Mouse (Mus musculus): ENCODE data around the gene Tmem50a.
"Not testable (repeated sequence)": the region's sequence is repeated elsewhere in the genome, so short reads cannot be mapped to it uniquely, and the experiment has no call there.

The Tmem50a gene

DNA sequence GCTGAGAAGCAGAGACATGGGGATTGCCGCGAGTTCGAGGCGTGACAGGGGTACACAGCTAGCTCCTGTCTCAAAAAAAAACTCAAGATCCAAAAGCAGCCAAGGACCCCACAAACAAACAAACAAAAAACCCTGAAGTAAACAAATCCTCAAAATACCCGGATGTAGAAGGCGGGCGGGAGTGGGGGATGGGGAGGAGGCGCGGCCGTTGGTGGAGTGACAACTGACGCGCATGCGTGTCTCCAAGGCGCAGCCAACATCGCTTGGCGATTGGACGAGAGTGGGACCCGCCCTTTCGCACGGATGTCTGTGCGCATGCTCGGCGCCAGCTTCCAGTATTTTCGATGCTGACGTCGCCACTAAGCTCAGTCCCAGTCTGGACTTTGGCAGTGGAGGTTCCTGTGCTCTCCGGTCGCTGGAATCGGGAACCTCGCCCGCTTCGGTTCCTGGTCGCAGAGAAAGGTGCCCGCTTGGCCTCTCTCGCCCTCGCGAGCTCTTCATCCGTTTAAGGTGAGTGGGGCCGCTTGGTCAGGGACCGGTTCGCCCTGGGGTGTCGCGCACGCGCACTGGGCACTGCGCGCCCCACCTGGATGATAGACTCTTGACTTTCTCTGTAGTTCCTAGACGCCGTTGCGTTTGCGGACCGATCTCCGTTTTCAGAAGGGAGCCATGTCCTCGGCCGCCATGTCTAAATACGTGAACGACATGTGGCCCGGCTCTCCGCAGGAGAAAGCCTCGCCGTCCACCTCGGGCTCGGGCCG, 8.6 kb upstream of the Tmem50a start, which contains the start of gene Rsrp1:
Rsrp1 (plus strand) TSS at position 335 of the 761 bp plus-strand sequence.
- in situ Hi-C loops (cut with MboI, MseI) = no loop called here

DNA sequence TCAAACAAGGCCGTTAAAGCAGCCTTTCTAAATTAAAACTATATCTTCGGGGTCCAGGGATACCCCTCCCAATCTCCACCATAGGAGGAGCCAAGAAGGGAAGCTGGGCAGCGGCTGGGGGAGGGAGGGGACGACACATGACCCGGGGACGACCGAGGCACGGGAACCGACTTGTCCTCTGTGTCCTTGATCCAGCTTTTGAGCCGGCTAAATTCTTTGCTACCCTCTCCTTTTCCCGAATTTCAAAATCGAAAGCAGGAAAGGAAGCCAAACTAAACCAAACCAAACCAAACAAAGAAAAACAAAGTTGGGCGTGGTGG, 8.1 kb upstream of the Tmem50a start:
- in situ Hi-C loops (cut with MboI, MseI) = no loop called here

DNA sequence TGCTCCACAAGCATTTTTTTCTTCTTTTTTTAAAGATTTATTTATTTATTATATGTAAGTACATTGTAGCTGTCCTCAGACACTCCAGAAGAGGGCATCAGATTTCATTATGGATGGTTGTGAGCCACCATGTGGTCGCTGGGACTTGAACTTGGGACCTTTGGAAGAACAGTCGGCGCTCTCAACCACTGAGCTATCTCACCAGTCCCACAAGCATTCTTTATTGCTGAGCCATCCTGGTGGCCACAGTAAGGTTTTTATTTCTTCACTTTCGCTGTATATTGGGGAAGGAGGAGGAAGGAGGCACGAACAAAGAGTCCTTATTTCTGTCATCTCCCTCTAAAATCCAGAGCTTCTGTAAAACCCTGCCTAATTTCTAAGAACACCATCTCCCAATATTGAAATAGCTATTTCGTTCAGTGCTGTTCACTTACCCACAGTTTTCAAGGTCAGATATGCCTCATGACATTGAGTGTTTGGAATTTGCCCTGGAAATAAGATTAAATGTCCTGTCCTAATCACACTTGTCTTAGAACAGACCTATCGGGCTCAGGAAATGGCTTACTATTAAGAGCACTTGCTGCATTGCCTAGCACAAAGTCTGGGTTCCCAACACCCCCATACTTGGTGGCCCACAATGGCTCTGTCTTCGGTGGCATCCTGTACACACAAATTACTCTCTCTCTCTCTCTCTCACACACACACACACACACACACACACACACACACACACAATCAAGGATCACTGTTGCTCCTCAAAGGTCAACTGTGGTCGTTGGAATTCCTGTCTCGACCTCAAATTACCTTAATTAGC, 7.5 kb upstream of the Tmem50a start:
- in situ Hi-C loops (cut with MboI, MseI) = no loop called here

DNA sequence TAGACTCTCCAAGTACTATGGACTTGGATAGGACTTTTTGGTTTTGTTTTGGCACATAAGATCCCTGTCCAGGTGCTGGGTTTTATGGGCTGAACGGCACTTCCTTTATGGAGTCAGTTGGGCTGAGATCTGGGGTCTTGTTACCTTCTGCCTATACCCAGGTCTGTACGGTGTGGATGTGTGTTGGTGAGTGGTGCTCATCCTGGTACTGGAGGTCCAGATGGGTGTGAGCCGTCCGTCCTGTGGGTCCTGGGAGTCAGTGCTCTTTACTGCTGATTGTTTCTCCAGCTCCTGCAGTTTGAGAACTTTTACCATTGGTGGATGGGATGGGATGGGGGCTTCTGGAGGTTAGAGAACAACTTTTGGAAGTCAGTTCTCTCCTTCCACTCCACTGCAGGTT, 6.9 kb upstream of the Tmem50a start:
- in situ Hi-C loops (cut with MboI, MseI) = no loop called here

DNA sequence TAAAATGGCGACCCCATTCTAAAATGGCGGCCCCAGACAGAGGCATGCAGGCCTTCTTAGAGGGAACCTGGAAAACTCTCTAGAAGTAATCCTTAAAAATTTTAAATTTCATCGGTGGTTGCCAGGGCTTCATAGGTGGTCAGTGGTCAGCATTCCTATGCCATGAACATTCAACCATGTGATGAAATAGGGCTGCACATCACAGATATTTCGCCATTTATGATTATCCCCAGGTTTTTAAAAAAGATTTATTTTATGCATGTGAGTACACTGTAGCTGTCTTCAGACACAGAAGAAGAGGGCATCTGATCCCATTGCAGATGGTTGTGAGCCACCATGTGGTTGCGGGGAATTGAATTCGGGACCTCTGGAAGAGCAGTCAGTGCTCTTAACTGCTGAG, 5.8 kb upstream of the Tmem50a start:
- in situ Hi-C loops (cut with MboI, MseI) = no loop called here

DNA sequence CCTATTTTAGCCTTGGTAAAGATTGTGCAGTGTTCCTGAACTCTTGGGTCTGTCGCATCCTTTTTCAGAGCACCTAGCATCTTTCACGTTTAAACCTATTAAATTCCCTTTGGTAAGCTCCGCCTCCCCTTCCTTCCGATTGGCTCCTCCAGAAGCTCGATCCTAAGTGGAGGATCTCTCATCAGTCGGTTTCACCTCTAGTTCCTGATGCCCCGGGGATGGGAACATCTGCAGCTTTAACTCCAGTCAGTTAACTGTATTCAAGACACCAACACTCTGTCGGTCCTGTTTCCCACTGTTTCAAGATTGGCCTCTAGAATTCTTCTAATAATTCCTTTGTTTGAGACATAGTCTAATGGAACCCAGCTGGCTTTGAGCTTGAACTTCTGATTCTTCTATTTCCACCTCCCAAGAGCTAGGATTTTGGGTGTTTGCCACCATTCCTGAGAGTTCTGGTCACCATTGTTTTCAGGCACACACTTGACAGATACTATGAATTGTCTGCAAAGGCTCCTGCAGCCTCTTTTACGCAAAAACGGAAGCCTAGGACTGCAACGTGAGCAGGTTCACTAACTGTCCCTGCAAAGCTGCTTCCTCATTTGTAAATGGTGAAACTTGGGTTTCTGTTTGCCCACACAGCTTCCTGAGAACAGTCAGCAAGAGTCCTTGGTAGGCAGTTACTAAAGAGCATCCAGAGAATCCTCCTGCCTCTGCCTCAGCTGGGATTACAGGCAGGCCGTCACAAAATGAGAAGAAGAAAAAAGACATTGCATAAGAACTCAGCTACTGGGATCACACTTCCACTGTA, 5.1 kb upstream of the Tmem50a start:
- in situ Hi-C loops (cut with MboI, MseI) = no loop called here

DNA sequence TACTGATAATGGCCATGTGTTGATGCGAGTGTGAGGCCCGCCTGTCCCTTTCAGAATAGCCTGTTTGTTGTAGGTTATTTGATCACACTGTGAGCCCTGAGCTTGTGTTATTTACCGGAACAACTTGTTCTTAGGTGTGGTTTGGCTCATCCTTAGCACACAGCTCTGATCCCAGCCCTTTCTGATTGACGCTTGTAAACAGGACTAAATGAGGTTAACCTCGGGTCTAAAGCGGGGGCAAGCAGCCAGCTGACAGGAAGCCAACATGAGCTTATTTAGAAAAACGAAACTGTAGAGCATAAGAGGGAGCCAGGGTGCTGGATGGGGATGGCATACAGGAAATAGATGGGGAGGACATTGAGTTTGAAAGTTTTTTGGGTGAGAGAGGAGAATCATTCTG, 3.6 kb upstream of the Tmem50a start:
- in situ Hi-C loops (cut with MboI, MseI) = no loop called here

DNA sequence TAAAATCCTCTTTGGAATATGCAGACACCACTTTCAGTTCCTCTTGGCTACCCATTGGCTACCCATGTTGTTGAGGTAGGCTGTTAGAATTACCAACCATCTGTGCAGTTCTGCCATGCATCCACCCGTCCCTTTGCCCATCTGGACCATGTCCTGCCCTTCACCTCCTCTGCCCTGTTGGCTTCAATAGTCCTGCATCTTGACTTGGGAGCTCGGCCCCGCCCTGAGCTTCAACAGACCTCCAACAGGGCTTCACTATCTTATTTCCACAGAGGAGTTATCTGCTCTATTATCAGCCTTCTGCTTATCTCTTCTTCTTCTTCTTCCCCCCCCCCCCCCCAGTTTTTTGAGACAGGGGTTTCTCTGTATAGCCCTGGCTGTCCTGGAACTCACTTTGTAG, 2.4 kb upstream of the Tmem50a start:
- in situ Hi-C loops (cut with MboI, MseI) = no loop called here

DNA sequence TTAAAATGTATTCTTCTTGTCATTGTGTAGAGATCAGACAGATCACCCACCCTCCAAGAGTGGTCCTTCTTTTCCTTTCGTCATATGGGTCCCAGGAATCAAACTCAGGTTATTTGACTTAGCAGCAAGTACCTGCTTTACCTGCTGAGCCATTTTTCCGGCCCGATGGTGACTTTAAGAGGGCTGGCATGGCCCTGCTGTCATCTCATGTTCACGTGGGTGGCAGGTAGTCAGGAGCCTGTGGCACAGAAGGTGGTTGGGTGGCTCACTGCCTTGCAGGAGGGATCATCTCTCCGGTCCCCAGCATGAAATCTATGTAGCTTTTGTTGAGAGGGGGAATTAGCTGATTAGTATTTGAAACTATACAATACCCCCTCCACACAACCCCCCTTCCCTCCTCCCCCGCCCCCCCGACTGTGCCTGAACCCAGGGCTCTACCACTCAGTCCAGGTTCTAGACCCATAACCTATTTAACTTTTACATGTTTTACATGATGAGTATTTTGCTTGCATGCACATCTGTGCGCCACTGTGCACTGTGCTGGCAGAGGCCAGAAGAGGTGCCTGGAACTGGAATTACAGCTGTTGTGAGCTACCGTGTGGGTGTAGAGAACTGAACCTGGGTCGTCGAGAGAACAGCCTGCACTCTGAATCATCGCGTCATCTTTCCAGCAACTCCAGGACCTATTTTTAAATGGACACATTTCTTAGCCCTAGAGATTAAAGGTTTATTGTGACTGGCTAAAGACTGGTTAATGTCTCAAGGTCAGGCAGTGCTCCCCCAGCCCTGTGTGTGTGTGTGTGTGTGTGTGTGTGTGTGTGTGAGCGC, 613 bp upstream of the Tmem50a start:
- in situ Hi-C loops (cut with MboI, MseI) = no loop called here

DNA sequence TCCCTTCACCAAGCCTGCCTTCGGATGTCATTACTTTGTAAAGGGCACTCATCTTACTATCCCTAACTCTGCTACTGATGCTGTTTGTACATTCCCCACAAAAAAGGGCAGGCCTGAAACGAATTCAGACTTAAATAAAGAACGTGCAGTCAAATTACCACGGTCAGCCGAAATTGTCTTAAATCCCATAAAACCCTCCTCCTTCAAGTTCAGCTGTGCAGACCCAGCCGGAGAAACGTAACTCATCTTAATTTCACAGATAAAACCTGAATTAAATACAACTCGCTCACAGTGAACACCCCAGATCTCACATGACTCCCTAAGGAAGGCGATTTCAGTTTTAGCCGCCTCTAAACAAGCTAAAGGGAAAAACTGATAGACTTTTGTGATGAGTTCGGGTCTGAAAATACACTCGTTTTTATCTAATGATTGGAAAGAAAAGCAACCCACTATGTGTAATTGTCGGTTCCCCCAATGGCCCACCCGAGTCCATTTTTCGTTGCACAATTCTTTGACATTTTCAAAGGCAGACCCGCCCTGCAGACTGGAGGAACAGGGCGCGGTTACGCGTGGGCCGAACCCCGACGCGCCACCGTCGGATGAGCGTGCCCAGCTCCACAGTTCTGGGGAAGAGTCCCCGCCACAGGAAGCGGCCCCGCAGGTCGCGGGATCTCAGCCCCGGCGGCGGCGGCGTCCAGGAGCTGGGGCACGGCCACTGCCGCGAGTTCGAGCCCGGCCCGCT, 531 bp downstream of the Tmem50a start:
- in situ Hi-C loops (cut with MboI, MseI) = no loop called here

DNA sequence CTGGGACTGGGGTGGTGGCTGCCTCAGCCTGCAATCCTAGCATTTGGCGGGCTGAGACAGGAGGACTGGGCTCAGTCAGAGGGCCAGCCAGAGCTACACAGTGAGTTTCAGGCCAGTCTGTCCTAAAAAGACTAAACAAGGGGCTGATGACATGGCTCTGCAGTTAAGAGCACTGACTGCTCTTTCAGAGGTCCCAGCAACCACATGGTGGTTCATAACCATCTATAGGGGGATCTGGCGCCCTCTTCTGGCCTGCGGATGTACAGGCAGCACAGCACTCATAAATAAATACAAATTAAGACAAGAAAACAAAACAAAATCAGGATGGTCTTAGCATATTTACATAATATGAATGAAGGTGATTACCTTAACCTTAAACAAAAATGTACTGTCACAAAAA, 1.4 kb downstream of the Tmem50a start:
- in situ Hi-C loops (cut with MboI, MseI) = no loop called here

DNA sequence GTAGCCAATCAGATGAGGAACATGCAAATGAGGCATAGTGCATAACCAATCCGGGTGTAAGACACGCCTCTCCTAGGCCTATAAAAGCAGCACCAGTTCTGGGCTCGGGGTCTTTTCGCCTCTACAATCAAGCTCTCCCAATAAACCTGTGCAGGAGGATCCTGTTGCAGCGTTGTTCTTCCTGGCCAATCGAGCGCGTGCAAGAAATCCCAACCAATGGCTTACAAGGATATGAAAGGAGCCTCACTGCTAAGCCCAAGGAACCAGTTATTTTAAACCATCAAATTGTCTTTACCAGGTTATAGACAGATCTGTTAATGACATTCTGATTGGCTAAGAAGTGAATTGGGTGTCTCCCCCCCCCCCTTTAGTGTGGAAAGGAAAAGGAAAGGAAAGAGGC, 3.4 kb downstream of the Tmem50a start:
- in situ Hi-C loops (cut with MboI, MseI) = not testable (repeated sequence)

DNA sequence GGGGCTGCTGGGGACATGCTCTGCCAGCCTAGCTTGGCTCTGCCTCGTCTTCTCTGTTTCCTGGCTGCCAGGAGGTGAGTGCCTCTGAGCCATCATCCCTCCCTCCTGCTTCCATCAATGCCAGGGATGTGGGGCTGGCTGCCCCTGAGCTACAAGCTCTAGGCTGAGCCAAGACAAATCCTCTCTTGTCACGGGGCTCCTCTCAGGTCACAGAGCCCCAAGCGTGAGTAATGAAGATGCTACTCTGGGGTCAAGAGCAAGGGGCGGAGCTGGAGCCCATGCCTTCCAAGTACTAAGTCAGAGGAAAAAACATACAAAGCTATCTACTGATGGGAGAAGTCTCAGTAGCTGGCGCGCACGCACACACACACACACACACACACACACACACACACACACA, 11.8 kb downstream of the Tmem50a start:
- in situ Hi-C loops (cut with MboI, MseI) = no loop called here

DNA sequence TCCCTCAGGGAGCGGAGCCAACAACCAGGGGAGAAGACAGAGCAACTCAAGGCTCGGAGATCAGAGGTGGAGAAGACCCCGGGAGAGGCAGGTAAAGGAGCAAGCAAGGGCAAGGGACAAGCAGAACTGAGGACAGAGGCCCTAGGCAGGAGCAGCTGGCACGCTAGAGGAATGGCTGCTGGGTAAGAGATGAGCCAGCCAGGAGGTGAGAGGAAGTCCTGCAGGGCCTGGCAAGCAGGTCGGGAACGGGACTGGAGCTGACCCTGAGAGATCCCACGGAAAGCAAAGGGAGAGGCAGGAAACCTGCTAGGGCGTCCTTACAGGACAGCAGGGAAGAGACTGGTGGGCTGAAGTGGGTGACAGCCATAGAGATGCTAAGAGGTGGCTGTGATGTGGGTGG, 13.7 kb downstream of the Tmem50a start:
- in situ Hi-C loops (cut with MboI, MseI) = no loop called here

DNA sequence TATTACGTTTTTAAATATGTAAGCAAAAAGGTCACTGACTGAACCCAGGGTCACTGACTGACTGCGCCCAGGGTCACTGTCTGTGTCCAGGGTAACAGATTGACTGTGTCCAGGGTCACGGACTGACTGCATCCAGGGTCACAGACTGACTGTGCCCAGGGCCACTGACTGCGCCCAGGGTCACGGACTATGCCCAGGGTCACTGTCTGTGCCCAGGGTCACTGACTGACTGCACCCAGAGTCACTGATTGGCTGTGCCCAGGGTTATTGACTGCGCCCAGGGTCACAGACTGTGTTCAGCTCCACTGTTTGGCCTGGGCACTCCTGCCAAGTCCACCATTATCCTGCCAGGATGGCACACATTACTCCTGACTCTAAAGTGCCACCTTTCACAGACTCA, 17.6 kb downstream of the Tmem50a start:
- in situ Hi-C loops (cut with MboI, MseI) = no loop called here

DNA sequence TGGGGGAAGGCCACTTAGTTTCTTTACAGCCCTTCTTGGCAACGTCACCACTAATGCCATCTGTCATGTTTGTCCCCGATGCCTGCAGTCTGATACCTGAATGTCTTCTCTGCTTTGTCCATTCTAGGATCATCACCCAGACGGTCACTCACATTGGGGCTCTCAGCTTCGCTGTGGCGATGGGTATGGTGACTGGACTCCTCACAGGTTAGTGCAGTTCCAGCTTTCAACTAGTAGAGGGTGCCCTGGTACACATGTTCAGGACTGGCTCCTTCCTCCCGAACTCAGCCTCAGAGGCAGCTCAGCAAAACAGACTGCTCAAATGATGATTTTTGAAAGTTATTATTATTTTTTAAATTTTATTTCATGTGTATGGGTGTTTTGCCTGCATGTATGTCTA, 22.7 kb downstream of the Tmem50a start:
- in situ Hi-C loops (cut with MboI, MseI) = loop anchor here (5.0 kb wide), 1 partner anchor 80 kb away; no protein-coding TSS in a partner anchor

DNA sequence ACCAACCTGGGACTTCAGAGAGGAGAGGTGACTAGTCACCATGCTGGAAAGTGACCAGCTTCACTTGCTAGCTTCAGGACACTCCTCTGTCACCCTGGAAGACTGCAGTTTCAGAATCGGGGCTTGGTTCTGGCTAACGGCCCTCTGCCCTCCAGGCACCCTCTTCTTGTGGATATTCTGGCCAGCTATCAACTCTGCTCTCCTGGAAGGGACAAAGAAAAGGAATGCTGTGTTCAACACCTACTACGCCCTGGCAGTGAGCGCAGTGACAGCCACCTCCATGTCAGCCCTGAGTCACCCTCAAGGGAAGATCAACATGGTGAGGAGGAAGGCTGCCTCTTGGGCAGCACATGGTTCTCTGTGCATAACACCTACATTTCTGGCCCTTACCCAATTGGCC, 30.5 kb downstream of the Tmem50a start:
- in situ Hi-C loops (cut with MboI, MseI) = no loop called here

DNA sequence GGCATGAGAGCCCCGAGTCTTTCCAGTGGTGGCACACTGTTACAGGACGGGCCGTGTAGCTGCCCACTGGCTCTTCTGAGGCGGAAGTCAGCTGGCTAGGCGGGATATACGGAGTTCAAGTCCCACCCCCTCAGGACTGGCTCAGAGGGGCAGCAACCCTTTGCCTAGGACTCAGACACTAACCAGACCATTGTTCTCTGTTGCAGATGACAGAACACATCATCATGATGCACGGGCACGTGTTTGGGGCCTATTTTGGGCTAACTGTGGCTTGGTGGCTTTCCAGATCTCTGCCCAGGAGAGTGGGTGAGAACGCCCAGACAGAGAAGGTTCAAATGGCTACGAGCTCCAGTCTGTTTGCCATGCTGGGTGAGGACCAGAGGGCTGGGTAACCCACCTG, 31.0 kb downstream of the Tmem50a start:
- in situ Hi-C loops (cut with MboI, MseI) = no loop called here

DNA sequence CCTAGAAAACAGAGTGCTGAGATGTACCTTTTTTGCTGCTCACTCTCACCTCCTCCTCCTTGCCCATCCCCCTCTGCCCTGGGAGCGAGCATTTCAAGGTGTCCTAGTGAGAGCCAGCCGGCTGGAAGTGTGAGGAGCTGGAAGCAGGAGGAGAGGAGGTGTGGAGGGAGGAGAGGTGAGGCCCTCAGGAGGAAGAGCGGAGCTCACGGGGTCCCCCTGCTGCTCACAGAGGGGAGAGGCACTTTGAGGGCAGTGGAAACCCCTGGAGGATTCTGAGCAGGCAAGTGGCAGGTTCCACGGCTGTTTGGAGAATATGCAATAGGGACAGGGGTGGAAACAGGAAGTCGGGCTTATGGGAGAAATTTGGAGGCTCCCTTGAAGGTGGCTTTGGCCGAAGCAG, 31.6 kb downstream of the Tmem50a start:
- in situ Hi-C loops (cut with MboI, MseI) = no loop called here

DNA sequence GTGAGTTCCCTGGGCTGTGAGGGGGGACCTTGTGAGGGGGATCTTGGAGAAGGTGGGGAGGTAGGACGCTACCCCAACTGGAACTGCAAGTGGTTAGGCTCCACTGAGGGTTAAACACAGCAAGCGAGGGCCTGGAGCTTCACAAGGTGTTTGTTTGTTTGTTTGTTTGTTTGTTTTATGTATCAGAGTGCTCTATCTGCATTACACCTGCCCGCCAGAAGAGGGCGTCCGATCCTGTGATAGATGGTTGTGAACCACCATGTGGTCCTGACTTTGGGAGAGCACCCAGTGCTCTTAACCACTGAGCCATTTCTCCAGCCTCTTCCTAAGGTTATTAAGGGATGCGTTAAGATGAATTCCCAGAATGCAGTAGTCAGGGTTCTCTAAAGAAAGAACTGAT, 34.8 kb downstream of the Tmem50a start:
- in situ Hi-C loops (cut with MboI, MseI) = no loop called here

Data from T-helper 2 cell (primary cell).